Mouse (Mus musculus) stomach, embryonic 16.5 days (tissue): ENCODE results near the gene Plekha5. TPM values are rescaled to one million over a fixed set of nuclear protein-coding genes. Genes with fewer than 3 reads are reported as not detected.
"Not testable (repeated sequence)": the region's sequence is repeated elsewhere in the genome, so short reads cannot be mapped to it uniquely, and the experiment has no call there.

ENCODE experiments used
- ATAC-seq: fragments of 200-750 bp; cut with Nextera tagmentation; 2 replicates; pipeline ENCODE4 v1.8.0; 2017; ENCODE audit warnings: moderate number of reproducible peaks, moderate TSS enrichment; ENCODE audit not compliant: insufficient read depth, low FRiP score
- H3K27ac ChIP-seq: fragments of 300-500 bp; sonication (generic); 2 replicates; pipeline ENCODE4 v1.5.1; 2014; ENCODE audit warnings: low read length
- H3K27me3 ChIP-seq: fragments of 300-500 bp; sonication (generic); 2 replicates; pipeline ENCODE4 v1.6.1; 2014; ENCODE audit warnings: low read length, control low read depth, mixed read lengths; ENCODE audit not compliant: control insufficient read depth, insufficient read depth
- H3K36me3 ChIP-seq: fragments of 300-500 bp; sonication (generic); 2 replicates; pipeline ENCODE4 v1.6.1; 2014; ENCODE audit warnings: low read length; ENCODE audit not compliant: control insufficient read depth, insufficient read depth
- H3K4me1 ChIP-seq: fragments of 300-500 bp; sonication (generic); 2 replicates; pipeline ENCODE4 v1.6.1; 2014; ENCODE audit warnings: low read length, control low read depth, mixed read lengths; ENCODE audit not compliant: control insufficient read depth, insufficient read depth
- H3K4me2 ChIP-seq: fragments of 300-500 bp; sonication (generic); 2 replicates; pipeline ENCODE4 v1.6.1; 2014; ENCODE audit warnings: low read depth, low read length, mixed read lengths
- H3K4me3 ChIP-seq: fragments of 300-500 bp; sonication (generic); replicated peaks from 2 replicates; pipeline ENCODE4 v1.5.1; 2014; ENCODE audit warnings: mild to moderate bottlenecking, low read length
- H3K9ac ChIP-seq: fragments of 300-500 bp; sonication (generic); 2 replicates; pipeline ENCODE4 v1.6.1; 2014; ENCODE audit warnings: low read length
- H3K9me3 ChIP-seq: fragments of 300-500 bp; sonication (generic); replicated peaks from 2 replicates; pipeline ENCODE4 v1.6.1; 2016; ENCODE audit warnings: low read length, control low read depth; ENCODE audit not compliant: control insufficient read depth
- WGBS: fragments of 180-500 bp; shearing (Covaris S2); extraction: QIAGEN DNeasy Blood & Tissue Kit; methylation state at CpG from one replicate; pipeline ENCODE4 v1.1.7; 2014; 5-methylcytosine and 5-hydroxymethylcytosine counted together
- polyA plus RNA-seq: library from polyadenylated mRNA; unstranded; fragments of >200 nt; fragmentation: Nextera tagmentation; extraction: Ambion mirVana; gene quantifications from 2 replicates; pipeline ENCODE4 v1.2.1, GENCODE M21; 2015

Plekha5 gene
- polyA plus RNA-seq, 1 experiment from 2014 or later = 35.0 TPM

GRCm38 (mm10) chr6:140580170-140580569, 156.3 kb downstream of the Plekha5 start:
- 71% methylated on average over 4 of the region's 4 CpGs for WGBS
- peaks cover 27% of the 10 kb centered on the region; the same call in 1 of the 2 replicates for H3K36me3 ChIP-seq
- H3K4me3 ChIP-seq = no peak overlapping the region
- no peak overlapping the region for H3K4me2 ChIP-seq
- no peaks in the 10 kb centered on the region for H3K4me1 ChIP-seq
- H3K27me3 ChIP-seq = no peaks in the 10 kb centered on the region
- no peak overlapping the region for H3K27ac ChIP-seq
- no peak overlapping the region for H3K9ac ChIP-seq
- peaks cover 6% of the 10 kb centered on the region; the same call in 1 of the 2 replicates for H3K9me3 ChIP-seq
- no peak for ATAC-seq

- Histone ChIP-seq H3K4me3 (no peak overlapping the region), H3K4me2 (no peak overlapping the region), H3K27me3 (no peaks in the 10 kb centered on the region), H3K9me3 (no peaks in the 10 kb centered on the region), H3K36me3 (peaks cover 23% of the 10 kb centered on the region), H3K4me1 (no peaks in the 10 kb centered on the region), H3K27ac (peak overlapping the region; percentile 61), H3K9ac (no peak overlapping the region)
- peak; percentile 73; the same call in 1 of the 2 replicates for ATAC-seq
- 73% methylated on average over 8 of the region's 8 CpGs for WGBS
Observed at GRCm38 (mm10) chr6:140586714-140587259, 162.9 kb downstream of the Plekha5 start.

- Histone ChIP-seq H3K27me3 (no peaks in the 10 kb centered on the region), H3K4me2 (no peak overlapping the region), H3K4me3 (no peak overlapping the region), H3K4me1 (no peaks in the 10 kb centered on the region), H3K36me3 (peaks cover 14% of the 10 kb centered on the region), H3K27ac (no peak overlapping the region; the same call in 1 of the 2 replicates), H3K9ac (no peak overlapping the region), H3K9me3 (no peaks in the 10 kb centered on the region)
- ATAC-seq = no peak
- 86% methylated on average over 5 of the region's 5 CpGs for WGBS
Observed at GRCm38 (mm10) chr6:140591331-140591730, 167.5 kb downstream of the Plekha5 start.

GRCm38 (mm10) chr6:140592713-140593112, 168.9 kb downstream of the Plekha5 start:
- Histone ChIP-seq H3K27ac (no peak overlapping the region), H3K4me2 (no peak overlapping the region), H3K9me3 (no peaks in the 10 kb centered on the region), H3K4me1 (no peaks in the 10 kb centered on the region), H3K36me3 (peaks cover 11% of the 10 kb centered on the region), H3K9ac (no peak overlapping the region), H3K4me3 (no peak overlapping the region), H3K27me3 (no peaks in the 10 kb centered on the region)
- ATAC-seq = no peak
- WGBS = 79% methylated on average over 8 of the region's 8 CpGs

GRCm38 (mm10) chr6:140593420-140594170, 169.7 kb downstream of the Plekha5 start:
- peak; percentile 54; the same call in 1 of the 2 replicates for ATAC-seq

GRCm38 (mm10) chr6:140595551-140595950, 171.7 kb downstream of the Plekha5 start:
- not testable (repeated sequence) for H3K36me3 ChIP-seq, ATAC-seq

More at GRCm38 (mm10) chr6:140593420-140594170, 169.7 kb downstream of the Plekha5 start:
- H3K4me3 ChIP-seq = no peak overlapping the region
- no peak overlapping the region for H3K9ac ChIP-seq
- peaks cover 4% of the 10 kb centered on the region for H3K36me3 ChIP-seq
- H3K27ac ChIP-seq = no peak overlapping the region; the same call in 1 of the 2 replicates
- 73% methylated on average over 17 of the region's 17 CpGs for WGBS
- no peaks in the 10 kb centered on the region for H3K4me1 ChIP-seq
- H3K4me2 ChIP-seq = no peak overlapping the region
- H3K27me3 ChIP-seq = no peaks in the 10 kb centered on the region
- no peaks in the 10 kb centered on the region for H3K9me3 ChIP-seq

GRCm38 (mm10) chr6:140597381-140598329, 173.8 kb downstream of the Plekha5 start:
- Histone ChIP-seq H3K36me3 (no peaks in the 10 kb centered on the region), H3K27ac (no peak overlapping the region), H3K9me3 (no peaks in the 10 kb centered on the region), H3K4me3 (no peak overlapping the region), H3K4me1 (no peaks in the 10 kb centered on the region), H3K4me2 (no peak overlapping the region), H3K9ac (no peak overlapping the region), H3K27me3 (no peaks in the 10 kb centered on the region)
- 87% methylated on average over 15 of the region's 15 CpGs for WGBS
- no peak for ATAC-seq

More at GRCm38 (mm10) chr6:140595551-140595950, 171.7 kb downstream of the Plekha5 start:
- 93% methylated on average over 6 of the region's 6 CpGs for WGBS
- H3K4me2 ChIP-seq, H3K9me3 ChIP-seq, H3K4me1 ChIP-seq, H3K4me3 ChIP-seq, H3K27me3 ChIP-seq, H3K27ac ChIP-seq, H3K9ac ChIP-seq: not testable (repeated sequence)

- no peak overlapping the region for H3K4me2 ChIP-seq
- no peak for ATAC-seq
- WGBS = 87% methylated on average over 9 of the region's 9 CpGs
- H3K9me3 ChIP-seq = no peaks in the 10 kb centered on the region
- no peak overlapping the region for H3K4me3 ChIP-seq
- H3K27ac ChIP-seq = no peak overlapping the region
- H3K27me3 ChIP-seq = no peaks in the 10 kb centered on the region
- no peaks in the 10 kb centered on the region for H3K36me3 ChIP-seq
- H3K4me1 ChIP-seq = peaks cover 4% of the 10 kb centered on the region; the same call in 1 of the 2 replicates
- H3K9ac ChIP-seq = no peak overlapping the region
Observed at GRCm38 (mm10) chr6:140598516-140598915, 174.7 kb downstream of the Plekha5 start.
